Mouse (Mus musculus) megakaryocyte, embryonic 14.5 days (primary cell): Measurements from ENCODE around the gene Fsd1.

Experiments used
- FLI1 ChIP-seq: IDR thresholded peaks from 2 replicates; pipeline ENCODE4 v1.6.1; 2012; ENCODE audit warnings: low read length, inconsistent platforms, mixed read lengths
- GATA1 ChIP-seq: IDR thresholded peaks from 3 replicates; pipeline ENCODE4 v1.6.1; 2012; ENCODE audit warnings: mixed read lengths, low read length, inconsistent platforms, borderline replicate concordance

DNA sequence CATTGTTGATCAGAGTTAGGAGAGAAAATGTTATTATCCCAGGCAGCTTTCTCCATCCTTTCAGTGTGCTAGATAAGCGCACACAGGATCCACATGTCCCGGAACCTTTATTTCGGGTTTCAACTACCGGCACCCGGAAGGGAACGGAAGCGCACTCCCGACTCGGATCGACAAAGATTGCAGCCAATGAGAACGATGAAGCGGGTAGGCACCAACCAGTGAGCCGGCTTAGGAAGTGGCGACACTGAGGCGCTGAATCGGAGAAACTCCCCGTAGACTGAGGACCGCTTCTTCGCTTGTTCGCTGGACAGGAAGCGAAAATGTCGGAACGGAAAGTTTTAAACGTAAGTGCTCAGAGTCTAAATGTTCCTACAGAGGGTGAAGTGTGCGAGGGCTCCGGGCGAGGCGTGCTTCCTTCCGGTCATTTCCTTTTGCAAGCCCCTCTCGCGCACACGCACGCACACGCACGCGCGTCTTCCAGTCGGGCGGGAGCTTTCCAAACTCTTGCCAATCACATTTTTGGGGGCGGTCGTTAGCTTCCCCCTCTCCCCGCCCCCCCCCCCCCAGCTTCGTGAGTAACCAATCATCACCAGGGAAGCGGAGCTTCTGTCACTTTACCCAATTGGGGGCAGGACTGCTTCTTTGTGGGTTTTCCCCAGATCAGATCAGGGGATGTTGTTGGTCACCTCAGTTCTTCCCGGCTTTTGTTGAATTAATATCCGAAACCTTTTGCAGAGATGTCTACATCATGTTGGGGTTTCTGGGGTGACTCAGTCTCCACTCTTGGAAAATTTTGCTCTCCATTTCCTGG is 27.2 kb upstream of the Fsd1 start, which contains the start of gene Yju2:
- TF ChIP-seq GATA1 (peak; percentile 12; the same call in 2 of the 3 replicates), FLI1 (peak; percentile 26; the same call in 1 of the 2 replicates)
